Mouse (Mus musculus): ENCODE data around the gene Elf5. TPM values are rescaled to one million over a fixed set of nuclear protein-coding genes. Genes with fewer than 3 reads are reported as not detected.

Elf5 gene
- not detected for total RNA-seq (2021)

GRCm38 (mm10) chr2:103411348-103411747, at the start of gene Elf5:
TSS of gene Elf5 (plus strand) at chr2:103411688.
- intact Hi-C loops (cut with DNase I): no loop called here
- DNase-seq: no peak

GRCm38 (mm10) chr2:103372541-103372940, 38.9 kb upstream of the Elf5 start:
- intact Hi-C loops (cut with DNase I): no loop called here
- DNase-seq: no peak

- intact Hi-C loops (cut with DNase I): no loop called here
Measured at GRCm38 (mm10) chr2:103379502-103380160, 31.9 kb upstream of the Elf5 start.

GRCm38 (mm10) chr2:103382174-103382573, 29.3 kb upstream of the Elf5 start:
- DNase-seq: no peak
- intact Hi-C loops (cut with DNase I): no loop called here

More at GRCm38 (mm10) chr2:103379502-103380160, 31.9 kb upstream of the Elf5 start:
- DNase-seq: peak; percentile 53 to 65

GRCm38 (mm10) chr2:103387881-103388280, 23.6 kb upstream of the Elf5 start:
- intact Hi-C loops (cut with DNase I): no loop called here

GRCm38 (mm10) chr2:103388311-103388710, 23.2 kb upstream of the Elf5 start:
- DNase-seq: no peak
- intact Hi-C loops (cut with DNase I): no loop called here

More at GRCm38 (mm10) chr2:103387881-103388280, 23.6 kb upstream of the Elf5 start:
- no peak for DNase-seq

- DNase-seq: no peak
- intact Hi-C loops (cut with DNase I): no loop called here
Measured at GRCm38 (mm10) chr2:103390086-103390988, 21.2 kb upstream of the Elf5 start.

- DNase-seq: no peak
- intact Hi-C loops (cut with DNase I): no loop called here
Measured at GRCm38 (mm10) chr2:103391626-103392025, 19.9 kb upstream of the Elf5 start.

- no peak for DNase-seq
- intact Hi-C loops (cut with DNase I): no loop called here
Measured at GRCm38 (mm10) chr2:103398110-103398509, 13.4 kb upstream of the Elf5 start.

GRCm38 (mm10) chr2:103400691-103401090, 10.8 kb upstream of the Elf5 start:
- no peak for DNase-seq
- intact Hi-C loops (cut with DNase I): no loop called here

GRCm38 (mm10) chr2:103406239-103406638, 5.2 kb upstream of the Elf5 start:
- intact Hi-C loops (cut with DNase I): no loop called here
- no peak for DNase-seq

GRCm38 (mm10) chr2:103411816-103412215, 328 bp downstream of the Elf5 start:
- DNase-seq: no peak
- intact Hi-C loops (cut with DNase I): no loop called here

- intact Hi-C loops (cut with DNase I): no loop called here
- DNase-seq: no peak
Measured at GRCm38 (mm10) chr2:103413381-103413780, 1.9 kb downstream of the Elf5 start.

GRCm38 (mm10) chr2:103415774-103416173, 4.3 kb downstream of the Elf5 start:
- no peak for DNase-seq
- intact Hi-C loops (cut with DNase I): no loop called here

GRCm38 (mm10) chr2:103420650-103421507, 9.4 kb downstream of the Elf5 start:
- DNase-seq: peak in 1 of 2 experiments; percentile 10
- intact Hi-C loops (cut with DNase I): loop anchor here (10.0 kb wide), 1 partner anchor 736 kb away; no protein-coding TSS in a partner anchor

- DNase-seq: no peak
- intact Hi-C loops (cut with DNase I): loop anchor here (2.0 to 10.0 kb wide), 2 partner anchors 337 to 739 kb away; no protein-coding TSS in a partner anchor
Measured at GRCm38 (mm10) chr2:103423884-103424283, 12.4 kb downstream of the Elf5 start.

GRCm38 (mm10) chr2:103424349-103425026, 13.0 kb downstream of the Elf5 start:
- intact Hi-C loops (cut with DNase I): loop anchor here (2.0 to 10.0 kb wide), 2 partner anchors 338 to 740 kb away; no protein-coding TSS in a partner anchor
- peak; percentile 65 to 76 for DNase-seq

GRCm38 (mm10) chr2:103425456-103426063, 14.1 kb downstream of the Elf5 start:
- intact Hi-C loops (cut with DNase I): loop anchor here (2.0 to 10.0 kb wide), 2 partner anchors 339 to 741 kb away; no protein-coding TSS in a partner anchor
- DNase-seq: no peak

- no peak for DNase-seq
- intact Hi-C loops (cut with DNase I): loop anchor here (10.0 kb wide), 1 partner anchor 744 kb away; no protein-coding TSS in a partner anchor
Measured at GRCm38 (mm10) chr2:103428356-103428755, 16.9 kb downstream of the Elf5 start.
